Comparison of ENCODE assay signal across 20 mouse cellular contexts in genomic region chr3:131214060-131214658, GRCm38 (mm10). TPM values are rescaled to one million over a fixed set of nuclear protein-coding genes. Genes with fewer than 3 reads are reported as not detected.
A peak's percentile ranks its signal among the peaks of the same experiment; 100 is the strongest.
DNase-seq lines count a peak whose midpoint lies in the region; ATAC-seq and TF ChIP-seq lines count a peak whose summit lies in the region.
"Had no signal": no experiment of that assay in that cellular context is flagged by ENCODE, and none has a peak within 500 bp of the region (broad histone marks: within the 10 kb centered on the region; RNA-seq: fewer than 3 reads in every experiment).

No protein-coding gene starts in this region.

- H3K27me3 ChIP-seq in embryonic facial prominence, embryonic 12.5 days, result no peaks in the 10 kb centered on the region
- no peaks in the 10 kb centered on the region for H3K27me3 ChIP-seq in embryonic facial prominence, embryonic 10.5 days (replicated peaks; ENCODE audit: low read depth, poor library complexity, severe bottlenecking)
- no peaks in the 10 kb centered on the region for H3K27me3 ChIP-seq in kidney, embryonic 16.5 days (ENCODE audit: insufficient read depth, low read length)
- H3K27me3 ChIP-seq in kidney, adult 2 months (replicated peaks; ENCODE audit: control insufficient read depth, insufficient read depth, low read length), result no peaks in the 10 kb centered on the region
- H3K27me3 ChIP-seq in liver, embryonic 11.5 days (replicated peaks; ENCODE audit: control insufficient read depth, insufficient read depth, low read length), result no peaks in the 10 kb centered on the region; the same call in 1 of the 2 replicates
- H3K27me3 ChIP-seq in liver, postnatal 0 days (ENCODE audit: insufficient read depth, low read length), result no peaks in the 10 kb centered on the region
- H3K27me3 ChIP-seq: embryonic facial prominence, embryonic 15.5 days; heart, embryonic 15.5 days; hindbrain, embryonic 13.5 days had no signal

- H3K4me3 ChIP-seq in embryonic facial prominence, embryonic 12.5 days, result no peak overlapping the region
- no peak overlapping the region for H3K4me3 ChIP-seq in embryonic facial prominence, embryonic 10.5 days
- H3K4me3 ChIP-seq in kidney, embryonic 16.5 days (ENCODE audit: low read length), result no peak overlapping the region
- no peak overlapping the region for H3K4me3 ChIP-seq in kidney, adult 2 months (ENCODE audit: insufficient read depth, low read depth, low read length)
- H3K4me3 ChIP-seq in liver, embryonic 11.5 days (ENCODE audit: low read depth, low read length), result no peak overlapping the region
- H3K4me3 ChIP-seq in liver, postnatal 0 days (ENCODE audit: low read depth, low read length), result no peak overlapping the region
- H3K4me3 ChIP-seq: embryonic facial prominence, embryonic 15.5 days; erythroblast, embryonic 14.5 days; heart, adult 2 months; heart, embryonic 15.5 days; hindbrain, embryonic 13.5 days had no signal

- H3K9me3 ChIP-seq in embryonic facial prominence, embryonic 12.5 days, result no peaks in the 10 kb centered on the region
- no peaks in the 10 kb centered on the region for H3K9me3 ChIP-seq in embryonic facial prominence, embryonic 10.5 days
- no peaks in the 10 kb centered on the region for H3K9me3 ChIP-seq in kidney, embryonic 16.5 days (ENCODE audit: low read length)
- H3K9me3 ChIP-seq in liver, embryonic 11.5 days (ENCODE audit: control insufficient read depth, low read length), result no peaks in the 10 kb centered on the region
- no peaks in the 10 kb centered on the region for H3K9me3 ChIP-seq in liver, postnatal 0 days (ENCODE audit: low read length)
- H3K9me3 ChIP-seq: embryonic facial prominence, embryonic 15.5 days; heart, embryonic 15.5 days; hindbrain, embryonic 13.5 days had no signal

- WGBS in embryonic facial prominence, embryonic 12.5 days, result 66% methylated on average over 9 of the region's 9 CpGs
- WGBS in embryonic facial prominence, embryonic 10.5 days, result 87% methylated on average over 9 of the region's 9 CpGs
- 42% methylated on average over 9 of the region's 9 CpGs for WGBS in kidney, embryonic 16.5 days
- 59% methylated on average over 9 of the region's 9 CpGs for WGBS in kidney, adult 2 months
- 73% methylated on average over 9 of the region's 9 CpGs for WGBS in liver, embryonic 11.5 days
- 75% methylated on average over 9 of the region's 9 CpGs for WGBS in liver, postnatal 0 days (ENCODE audit: insufficient replicate concordance)

- no peak for TF ChIP-seq POLR2A in kidney, adult 2 months (IDR thresholded peaks at IDR 0.05; ENCODE audit: low read depth, low read length)

- H3K27ac ChIP-seq in embryonic facial prominence, embryonic 12.5 days, result peak overlapping the region; percentile 2; the same call in 1 of the 2 replicates
- no peak overlapping the region for H3K27ac ChIP-seq in embryonic facial prominence, embryonic 10.5 days (replicated peaks)
- 0 out of 2 replicates have a peak overlapping the region, but pooled peaks have one; percentile 3 for H3K27ac ChIP-seq in kidney, embryonic 16.5 days (ENCODE audit: low read length)
- no peak overlapping the region for H3K27ac ChIP-seq in kidney, adult 2 months (ENCODE audit: insufficient read depth, low read depth, low read length)
- H3K27ac ChIP-seq in liver, embryonic 11.5 days (ENCODE audit: low read depth, low read length), result no peak overlapping the region
- no peak overlapping the region for H3K27ac ChIP-seq in liver, postnatal 0 days (ENCODE audit: low read depth)
- H3K27ac ChIP-seq: embryonic facial prominence, embryonic 15.5 days; heart, adult 2 months; heart, embryonic 15.5 days; hindbrain, embryonic 13.5 days; hindbrain, postnatal 0 days had no signal

- H3K4me1 ChIP-seq in embryonic facial prominence, embryonic 12.5 days, result peaks cover 12% of the 10 kb centered on the region; the same call in 1 of the 2 replicates
- H3K4me1 ChIP-seq in embryonic facial prominence, embryonic 10.5 days, result peaks cover 21% of the 10 kb centered on the region
- peaks cover 7% of the 10 kb centered on the region; the same call in 1 of the 2 replicates for H3K4me1 ChIP-seq in kidney, embryonic 16.5 days (ENCODE audit: insufficient read depth, low read length)
- no peaks in the 10 kb centered on the region for H3K4me1 ChIP-seq in kidney, adult 2 months (ENCODE audit: control insufficient read depth, insufficient read depth, low read length)
- H3K4me1 ChIP-seq in liver, embryonic 11.5 days (replicated peaks; ENCODE audit: control insufficient read depth, insufficient read depth, low read length), result no peaks in the 10 kb centered on the region
- H3K4me1 ChIP-seq in liver, postnatal 0 days (ENCODE audit: insufficient read depth), result no peaks in the 10 kb centered on the region
- H3K4me1 ChIP-seq: embryonic facial prominence, embryonic 15.5 days; heart, embryonic 15.5 days; hindbrain, embryonic 13.5 days had no signal

- no peak for TF ChIP-seq EP300 in liver, postnatal 0 days (IDR thresholded peaks at IDR 0.05; ENCODE audit: low read depth)

- no peak for TF ChIP-seq CTCF in kidney, adult 2 months (conservative IDR thresholded peaks at IDR 0.05; ENCODE audit: insufficient read depth, insufficient read length, low read depth, low read length)
- no peak for TF ChIP-seq CTCF in liver, postnatal 0 days (IDR thresholded peaks at IDR 0.05; ENCODE audit: low read depth)

- no peak for DNase-seq in embryonic facial prominence, embryonic 10.5 days (ENCODE audit: low spot score)
- no peak for DNase-seq in kidney, adult 2 months
- peak; percentile 22 for DNase-seq in liver, embryonic 11.5 days (ENCODE audit: low spot score)
- DNase-seq in liver, postnatal 0 days, result no peak
- no peak for DNase-seq in layer of hippocampus, adult 8-10 months (ENCODE audit: low spot score in 2 of 2)
- DNase-seq: adrenal gland, adult 8-10 months; cerebellum, adult 11-12 months; cerebellum, adult 9-10 months; gastrocnemius, postnatal 14 days had no signal

- H3K9ac ChIP-seq in embryonic facial prominence, embryonic 12.5 days, result no peak overlapping the region
- no peak overlapping the region for H3K9ac ChIP-seq in kidney, embryonic 16.5 days (replicated peaks; ENCODE audit: low read length)
- no peak overlapping the region for H3K9ac ChIP-seq in liver, embryonic 11.5 days (ENCODE audit: low read depth, low read length)
- H3K9ac ChIP-seq in liver, postnatal 0 days (replicated peaks), result no peak overlapping the region
- H3K9ac ChIP-seq: embryonic facial prominence, embryonic 15.5 days; heart, embryonic 15.5 days; hindbrain, embryonic 13.5 days had no signal

- no peak for ATAC-seq in embryonic facial prominence, embryonic 12.5 days (ENCODE audit: insufficient number of reproducible peaks, insufficient read depth, low FRiP score, low TSS enrichment)
- ATAC-seq in kidney, embryonic 16.5 days (ENCODE audit: low FRiP score, low TSS enrichment), result peak; percentile 60; the same call in 1 of the 2 replicates
- ATAC-seq in liver, embryonic 11.5 days (replicated peaks; ENCODE audit: low FRiP score), result no peak
- no peak for ATAC-seq in liver, postnatal 0 days
- ATAC-seq: forebrain, embryonic 16.5 days had no signal

- H3K36me3 ChIP-seq in embryonic facial prominence, embryonic 12.5 days, result no peaks in the 10 kb centered on the region
- H3K36me3 ChIP-seq in embryonic facial prominence, embryonic 10.5 days (replicated peaks), result peaks cover 28% of the 10 kb centered on the region
- no peaks in the 10 kb centered on the region for H3K36me3 ChIP-seq in kidney, embryonic 16.5 days (ENCODE audit: insufficient read depth, low read length)
- H3K36me3 ChIP-seq in kidney, adult 2 months (ENCODE audit: control insufficient read depth, insufficient read depth, low read length), result no peaks in the 10 kb centered on the region
- no peaks in the 10 kb centered on the region for H3K36me3 ChIP-seq in liver, embryonic 11.5 days (ENCODE audit: control insufficient read depth, insufficient read depth, low read length)
- H3K36me3 ChIP-seq in liver, postnatal 0 days (replicated peaks; ENCODE audit: insufficient read depth, low read length), result no peaks in the 10 kb centered on the region
- H3K36me3 ChIP-seq: embryonic facial prominence, embryonic 15.5 days; G1E; heart, embryonic 15.5 days; hindbrain, embryonic 13.5 days had no signal

- H3K4me2 ChIP-seq in embryonic facial prominence, embryonic 12.5 days (replicated peaks), result no peak overlapping the region
- H3K4me2 ChIP-seq in kidney, embryonic 16.5 days (replicated peaks; ENCODE audit: low read depth, low read length), result no peak overlapping the region
- H3K4me2 ChIP-seq in liver, embryonic 11.5 days, result no peak overlapping the region
- H3K4me2 ChIP-seq in liver, postnatal 0 days (ENCODE audit: low read depth, low read length), result no peak overlapping the region
- H3K4me2 ChIP-seq: embryonic facial prominence, embryonic 15.5 days; heart, embryonic 11.5 days; heart, embryonic 15.5 days; hindbrain, embryonic 13.5 days had no signal

RNA-seq across cellular contexts. Expression of gene Hadh, which starts 57.7 kb away (rescaled TPM):
- polyA plus RNA-seq in embryonic facial prominence, embryonic 12.5 days (2016; fragmentation: Nextera tagmentation; extraction: Ambion mirVana), result 90.2 and 98.6 TPM in 2 replicates
- 97.1 and 101 TPM in 2 replicates for polyA plus RNA-seq in embryonic facial prominence, embryonic 10.5 days (2016; fragmentation: Nextera tagmentation; extraction: Ambion mirVana)
- polyA plus RNA-seq in kidney, embryonic 16.5 days (2015; fragmentation: Nextera tagmentation; extraction: Ambion mirVana), result 132 and 150 TPM in 2 replicates
- 471 and 515 TPM in 2 replicates for polyA plus RNA-seq in kidney, adult 2 months (2012; rRNA removed)
- polyA plus RNA-seq in liver, embryonic 11.5 days (2014; fragmentation: Nextera tagmentation; extraction: Ambion mirVana), result 134 TPM in 2 replicates
- polyA plus RNA-seq in liver, postnatal 0 days (2015; fragmentation: Nextera tagmentation; extraction: Ambion mirVana), result 279 and 305 TPM in 2 replicates
- total RNA-seq in layer of hippocampus, adult 8-10 months (2022), result 10 to 100 TPM; 19.1 to 28.0 (median 24.6) TPM

Comparison
In these comparisons a context has a peak if more than half of its experiments do, and no peak if none do; other contexts are left out.
1. H3K27ac ChIP-seq: peak in embryonic facial prominence, embryonic 12.5 days (single experiment) and kidney, embryonic 16.5 days (single experiment); none in embryonic facial prominence, embryonic 10.5 days (single experiment), kidney, adult 2 months (single experiment), liver, embryonic 11.5 days (single experiment) and liver, postnatal 0 days (single experiment).